Mouse (Mus musculus) megakaryocyte, embryonic 14.5 days (primary cell): ENCODE measurements around the gene Cdh20. TPM values are rescaled to one million over a fixed set of nuclear protein-coding genes. Genes with fewer than 3 reads are reported as not detected.

ENCODE experiments used
- H3K27me3 ChIP-seq: replicated peaks from 2 replicates; pipeline ENCODE3; 2012; ENCODE audit warnings: inconsistent platforms
- H3K36me3 ChIP-seq: replicated peaks from 2 replicates; pipeline ENCODE3; 2012; ENCODE audit warnings: low read length, inconsistent platforms, mixed read lengths
- H3K4me1 ChIP-seq: 2 replicates; pipeline ENCODE4 v1.6.1; 2012; ENCODE audit warnings: inconsistent platforms
- H3K4me3 ChIP-seq: replicated peaks from 2 replicates; pipeline ENCODE3; 2012; ENCODE audit warnings: moderate library complexity, mild to moderate bottlenecking, inconsistent platforms
- H3K9me3 ChIP-seq: 2 replicates; pipeline ENCODE4 v1.6.1; 2012; ENCODE audit warnings: inconsistent platforms
- FLI1 ChIP-seq: IDR thresholded peaks from 2 replicates; pipeline ENCODE4 v1.6.1; 2012; ENCODE audit warnings: low read length, inconsistent platforms, mixed read lengths
- GATA1 ChIP-seq: IDR thresholded peaks from 3 replicates; pipeline ENCODE4 v1.6.1; 2012; ENCODE audit warnings: mixed read lengths, low read length, inconsistent platforms, borderline replicate concordance
- polyA plus RNA-seq: library from polyadenylated mRNA; stranded (reverse); fragments of >175 nt; gene quantifications from 2 replicates; pipeline ENCODE4 v1.2.3, GENCODE M21; 2012; ENCODE audit warnings: low replicate concordance; ENCODE audit not compliant: insufficient read depth

Gene Cdh20
- polyA plus RNA-seq, 1 experiment = not detected

DNA sequence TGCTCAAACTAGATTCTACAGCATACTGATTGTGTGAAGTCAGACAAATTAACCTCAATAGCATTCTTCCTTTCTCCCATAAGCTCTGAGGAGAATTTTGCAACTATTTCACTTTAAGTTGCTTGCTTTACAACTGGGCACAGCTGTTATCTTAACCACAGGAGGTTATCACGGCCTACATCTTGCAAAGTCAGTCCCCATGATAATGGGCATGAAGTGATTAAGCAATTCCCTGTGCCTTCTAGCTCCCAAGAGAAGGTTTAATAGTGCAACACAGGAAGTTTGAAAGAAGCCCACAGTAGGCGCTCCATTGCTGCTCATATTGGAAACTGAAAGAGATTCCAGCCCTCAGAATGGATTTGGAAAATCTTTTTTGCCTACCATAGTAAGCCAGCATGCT lies 229.5 kb downstream of the Cdh20 start:
- Histone ChIP-seq H3K4me1 (peaks cover 5% of the 10 kb centered on the region; the same call in 1 of the 2 replicates), H3K9me3 (peaks cover 7% of the 10 kb centered on the region), H3K27me3 (peaks cover 8% of the 10 kb centered on the region), H3K36me3 (no peaks in the 10 kb centered on the region), H3K4me3 (no peak overlapping the region)
- no peak for TF ChIP-seq GATA1
- TF ChIP-seq FLI1 = no peak

DNA sequence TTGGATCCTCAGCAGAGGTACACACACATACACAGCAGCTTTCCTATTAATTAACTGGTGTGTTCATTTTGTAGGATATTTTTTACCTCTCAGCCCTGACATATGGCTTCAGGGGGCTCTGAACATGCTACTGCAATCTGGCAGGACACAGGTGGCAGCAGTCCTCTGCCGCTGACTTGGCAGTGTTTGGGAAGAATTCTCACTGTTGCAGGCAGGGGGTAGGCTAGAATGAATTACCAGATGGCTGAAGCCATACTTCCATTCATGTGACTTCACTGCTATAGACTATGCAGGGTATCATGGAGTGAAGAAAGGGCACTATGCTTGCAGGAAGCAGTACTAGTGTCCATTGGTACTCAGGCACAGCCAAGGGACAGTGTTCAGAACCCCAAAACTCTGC lies 233.8 kb downstream of the Cdh20 start:
- no peaks in the 10 kb centered on the region for H3K27me3 ChIP-seq
- no peak overlapping the region for H3K4me3 ChIP-seq
- H3K36me3 ChIP-seq = no peaks in the 10 kb centered on the region
- H3K9me3 ChIP-seq = peaks cover 4% of the 10 kb centered on the region; the same call in 1 of the 2 replicates
- H3K4me1 ChIP-seq = no peaks in the 10 kb centered on the region
- no peak for TF ChIP-seq FLI1
- no peak for TF ChIP-seq GATA1

GRCm38 (mm10) chr1:105003786-105004185 lies 235.5 kb downstream of the Cdh20 start:
- no peaks in the 10 kb centered on the region for H3K27me3 ChIP-seq
- H3K9me3 ChIP-seq = peaks cover 4% of the 10 kb centered on the region; the same call in 1 of the 2 replicates
- no peak overlapping the region for H3K4me3 ChIP-seq
- H3K4me1 ChIP-seq = no peaks in the 10 kb centered on the region
- no peaks in the 10 kb centered on the region for H3K36me3 ChIP-seq
- TF ChIP-seq FLI1 (no peak), GATA1 (no peak)

GRCm38 (mm10) chr1:105012616-105013015 lies 244.3 kb downstream of the Cdh20 start:
- Histone ChIP-seq H3K9me3 (no peaks in the 10 kb centered on the region), H3K4me3 (no peak overlapping the region)

DNA sequence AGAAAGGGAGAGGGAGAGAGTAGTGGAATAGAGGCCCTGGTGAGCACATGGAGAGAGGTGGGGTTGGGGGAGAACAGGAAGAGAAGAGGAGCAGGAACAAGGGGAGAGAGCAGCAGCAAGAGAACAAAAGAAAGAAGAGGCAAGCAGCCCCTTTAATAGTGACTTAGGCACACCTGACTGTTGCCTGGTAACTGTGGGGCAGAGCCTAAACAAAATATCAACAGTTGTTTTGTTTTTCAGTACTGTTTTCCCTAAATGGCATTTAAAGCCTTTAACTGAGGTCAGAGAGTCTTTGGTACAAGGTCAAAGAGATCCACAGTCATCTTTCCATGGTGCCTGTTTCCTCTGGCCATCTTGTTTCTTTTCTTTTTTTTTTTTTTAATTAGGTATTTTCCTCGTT lies 245.0 kb downstream of the Cdh20 start:
- Histone ChIP-seq H3K4me3 (no peak overlapping the region), H3K4me1 (no peaks in the 10 kb centered on the region), H3K9me3 (no peaks in the 10 kb centered on the region), H3K36me3 (no peaks in the 10 kb centered on the region), H3K27me3 (no peaks in the 10 kb centered on the region)
- TF ChIP-seq GATA1 (no peak), FLI1 (no peak)

More at GRCm38 (mm10) chr1:105012616-105013015, 244.3 kb downstream of the Cdh20 start:
- no peaks in the 10 kb centered on the region for H3K36me3 ChIP-seq
- TF ChIP-seq FLI1 = no peak
- TF ChIP-seq GATA1 = no peak
- no peaks in the 10 kb centered on the region for H3K27me3 ChIP-seq
- H3K4me1 ChIP-seq = no peaks in the 10 kb centered on the region

- Histone ChIP-seq H3K4me1 (no peaks in the 10 kb centered on the region), H3K27me3 (no peaks in the 10 kb centered on the region), H3K36me3 (no peaks in the 10 kb centered on the region), H3K4me3 (no peak overlapping the region), H3K9me3 (no peaks in the 10 kb centered on the region)
- TF ChIP-seq GATA1 = no peak
- no peak for TF ChIP-seq FLI1
Observed at GRCm38 (mm10) chr1:105041668-105042067, 273.3 kb downstream of the Cdh20 start.
